In genomic region chr3:93446128-93446755, GRCm38 (mm10) we compare ENCODE assay signal across 9 mouse cellular contexts. TPM values are rescaled to one million over a fixed set of nuclear protein-coding genes. Genes with fewer than 3 reads are reported as not detected.
DNase-seq lines count a peak whose midpoint lies in the region; ATAC-seq and TF ChIP-seq lines count a peak whose summit lies in the region.
"Had no signal": no experiment of that assay in that cellular context is flagged by ENCODE, and none has a peak within 500 bp of the region (broad histone marks: within the 10 kb centered on the region; RNA-seq: fewer than 3 reads in every experiment).

No protein-coding gene starts in this region.

- peaks cover 22% of the 10 kb centered on the region for H3K4me1 ChIP-seq in heart, embryonic 10.5 days
- peaks cover 13% of the 10 kb centered on the region for H3K4me1 ChIP-seq in heart, postnatal 0 days (ENCODE audit: control insufficient read depth, insufficient read depth)

- no peak for ATAC-seq in heart, postnatal 0 days (ENCODE audit: insufficient read depth, low read depth)

- no peaks in the 10 kb centered on the region for H3K36me3 ChIP-seq in heart, embryonic 10.5 days
- H3K36me3 ChIP-seq in heart, postnatal 0 days (replicated peaks; ENCODE audit: control insufficient read depth, insufficient read depth, low read length): no peaks in the 10 kb centered on the region

- no peak overlapping the region; the same call in 1 of the 2 replicates for H3K9ac ChIP-seq in heart, postnatal 0 days (replicated peaks; ENCODE audit: low read depth, low read length)

- no peak overlapping the region for H3K27ac ChIP-seq in heart, embryonic 10.5 days
- no peak overlapping the region for H3K27ac ChIP-seq in heart, postnatal 0 days (ENCODE audit: low read depth)

- H3K4me3 ChIP-seq in heart, embryonic 10.5 days: peak overlapping the region; percentile 69
- H3K4me3 ChIP-seq in heart, postnatal 0 days (ENCODE audit: low read depth, low read length): peak overlapping the region; percentile 57

- WGBS in heart, embryonic 10.5 days: under 1% methylated on average over 54 of the region's 54 CpGs
- under 1% methylated on average over 54 of the region's 54 CpGs for WGBS in heart, postnatal 0 days

- intact Hi-C loops in heart, postnatal 25 days (cut with DNase I): no loop called here

- peaks cover 41% of the 10 kb centered on the region for H3K27me3 ChIP-seq in heart, embryonic 10.5 days (ENCODE audit: insufficient read depth, poor library complexity, severe bottlenecking)
- peaks cover 57% of the 10 kb centered on the region for H3K27me3 ChIP-seq in heart, postnatal 0 days (ENCODE audit: control insufficient read depth, insufficient read depth, low read length)

- peak; percentile 77 for DNase-seq in heart, embryonic 10.5 days (ENCODE audit: low spot score)
- DNase-seq in heart, postnatal 25 days (ENCODE audit: low spot score): no peak
- peak; percentile 16 to 19 for DNase-seq in cerebellum, postnatal 36 days
- DNase-seq in heart, postnatal 0 days (ENCODE audit: low spot score): peak; percentile 18
- DNase-seq in kidney, postnatal 36 days: peak; percentile 41 to 53
- peak; percentile 25 for DNase-seq in lung, postnatal 10 days
- peak; percentile 6 to 18 for DNase-seq in right cerebral cortex, adult 2 months (ENCODE audit: low spot score in 2 of 2)
- no peak for DNase-seq in spleen, postnatal 4 days (ENCODE audit: low spot score in 2 of 2)

- no peak for TF ChIP-seq EP300 in heart, postnatal 0 days (IDR thresholded peaks at IDR 0.05; ENCODE audit: low read depth)

- no peak for TF ChIP-seq CTCF in heart, postnatal 0 days (IDR thresholded peaks at IDR 0.05; ENCODE audit: low read depth)

- no peaks in the 10 kb centered on the region for H3K9me3 ChIP-seq in heart, embryonic 10.5 days
- H3K9me3 ChIP-seq in heart, postnatal 0 days (replicated peaks; ENCODE audit: control insufficient read depth, low read length): no peaks in the 10 kb centered on the region

- H3K4me2 ChIP-seq in heart, postnatal 0 days (ENCODE audit: low read depth, low read length): peak overlapping the region; percentile 81

RNA-seq across cellular contexts. Expression of gene Tchh, which starts 4.1 kb away (rescaled TPM):
- 0.20 and 0.38 TPM in 2 replicates for polyA plus RNA-seq in heart, embryonic 10.5 days (2016; fragmentation: Nextera tagmentation; extraction: Ambion mirVana)
- under 1 TPM; 0.03 to 0.05 TPM for total RNA-seq in heart, postnatal 25 days (2021)
- 0.08 and 0.31 TPM in 2 replicates for total RNA-seq in heart, postnatal 0 days (2014; rRNA removed; ENCODE audit: low replicate concordance)
- polyA plus RNA-seq in heart, postnatal 0 days (2015; fragmentation: Nextera tagmentation; extraction: Ambion mirVana): 0.23 and 0.25 TPM in 2 replicates

RNA-seq across cellular contexts. Expression of gene Tchhl1, which starts 22.3 kb away (rescaled TPM):
- polyA plus RNA-seq in heart, embryonic 10.5 days (2016; fragmentation: Nextera tagmentation; extraction: Ambion mirVana): not detected in 2 replicates
- total RNA-seq in heart, postnatal 25 days (2021): not detected
- total RNA-seq in heart, postnatal 0 days (2014; rRNA removed; ENCODE audit: low replicate concordance): not detected in 2 replicates
- polyA plus RNA-seq in heart, postnatal 0 days (2015; fragmentation: Nextera tagmentation; extraction: Ambion mirVana): not detected in 2 replicates
- total RNA-seq: left cerebral cortex, adult 8-10 months had no signal

RNA-seq across cellular contexts. Expression of gene Rptn, which starts 52.7 kb away (rescaled TPM):
- polyA plus RNA-seq in heart, embryonic 10.5 days (2016; fragmentation: Nextera tagmentation; extraction: Ambion mirVana): not detected in 2 replicates
- total RNA-seq in heart, postnatal 25 days (2021): not detected
- total RNA-seq in heart, postnatal 0 days (2014; rRNA removed; ENCODE audit: low replicate concordance): not detected in 2 replicates
- polyA plus RNA-seq in heart, postnatal 0 days (2015; fragmentation: Nextera tagmentation; extraction: Ambion mirVana): not detected in 2 replicates
- total RNA-seq: left cerebral cortex, adult 8-10 months had no signal

Comparison
In these comparisons a context has a peak if more than half of its experiments do, and no peak if none do; other contexts are left out.
1. DNase-seq: peak in heart, embryonic 10.5 days (single experiment), cerebellum, postnatal 36 days (2 of 2), heart, postnatal 0 days (single experiment), kidney, postnatal 36 days (2 of 2), lung, postnatal 10 days (single experiment) and right cerebral cortex, adult 2 months (2 of 2); none in heart, postnatal 25 days (single experiment) and spleen, postnatal 4 days (0 of 2).